Mouse (Mus musculus): Measurements from ENCODE around the gene Ip6k3.

GRCm38 (mm10) chr17:27183667-27184292, 16.2 kb upstream of the Ip6k3 start:
- TF ChIP-seq CTCF (IDR thresholded peaks at IDR 0.05; ENCODE audit: low read depth) = no peak
- no peak for TF ChIP-seq EP300 (IDR thresholded peaks at IDR 0.05; ENCODE audit: low read depth)

Measured in liver, embryonic 14.5 days (tissue).